Mouse (Mus musculus): ENCODE measurements around the gene Xxylt1.

- no peak for TF ChIP-seq POLR2A (IDR thresholded peaks at IDR 0.05; ENCODE audit: borderline replicate concordance, low read depth, low read length)
- no peak for TF ChIP-seq CTCF (IDR thresholded peaks at IDR 0.05; ENCODE audit: low read depth, low read length)
These were observed 13.0 kb downstream of the Xxylt1 start for GRCm38 (mm10) chr16:31068280-31068679.
